Mouse (Mus musculus) cerebellum, adult 9-10 months (tissue): ENCODE data around the gene Adgre5.

ENCODE experiments used
- DNase-seq: peaks from one replicate; pipeline ENCODE4 v3.0.0; 2022

The Adgre5 gene

GRCm38 (mm10) chr8:83740976-83741741 lies at the start of gene Adgre5:
Gene Adgre5 (minus strand): TSS chr8:83741326.
- no peak for DNase-seq

DNA sequence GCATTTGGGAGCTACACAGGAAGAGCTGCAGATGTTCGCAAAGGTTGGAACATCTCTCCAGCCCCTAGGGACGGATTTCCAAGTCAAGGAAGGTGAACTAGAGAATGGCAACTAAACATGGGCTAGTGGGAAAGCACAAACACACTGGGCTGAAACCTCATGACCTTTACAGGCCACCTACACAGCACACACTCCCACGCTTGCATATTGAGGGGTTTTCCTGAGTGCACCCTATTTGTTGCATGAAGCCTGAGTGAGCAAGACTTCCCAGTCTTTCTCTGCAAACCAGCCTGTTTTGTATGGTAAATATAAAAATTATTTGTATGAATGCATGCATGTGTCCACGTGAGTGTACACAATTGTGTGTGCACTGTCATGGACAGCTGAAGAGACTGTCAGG lies 48.7 kb upstream of the Adgre5 start:
- DNase-seq, result no peak

GRCm38 (mm10) chr8:83785046-83785445 lies 43.9 kb upstream of the Adgre5 start:
- no peak for DNase-seq

GRCm38 (mm10) chr8:83782832-83783558 lies 41.9 kb upstream of the Adgre5 start:
- DNase-seq, result peak; percentile 92

DNA sequence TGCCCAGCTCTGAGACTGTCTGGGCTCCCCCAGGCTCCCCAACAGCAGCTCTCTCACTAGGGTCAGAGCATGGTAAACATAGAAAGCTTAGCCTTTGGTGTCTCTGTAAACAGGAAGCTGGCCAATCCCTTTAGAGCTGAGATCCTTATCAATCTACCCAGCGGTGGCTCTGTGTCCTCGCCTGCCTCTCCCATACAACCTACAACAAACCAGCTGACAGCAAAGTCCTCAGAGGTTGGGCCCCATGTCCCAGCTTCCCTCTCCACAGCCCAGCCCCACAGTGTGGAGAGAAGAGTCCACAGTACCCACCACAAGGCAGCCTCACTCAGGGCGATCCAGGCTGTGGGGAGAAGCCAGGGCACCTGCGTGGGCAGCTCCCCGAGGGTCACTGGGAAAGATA lies 38.5 kb upstream of the Adgre5 start:
- no peak for DNase-seq

GRCm38 (mm10) chr8:83778051-83778450 lies 36.9 kb upstream of the Adgre5 start:
- no peak for DNase-seq

- no peak for DNase-seq
Observed at GRCm38 (mm10) chr8:83776632-83777031, 35.5 kb upstream of the Adgre5 start.

- DNase-seq, result no peak
Observed at GRCm38 (mm10) chr8:83774221-83774620, 33.1 kb upstream of the Adgre5 start.

- no peak for DNase-seq
Observed at GRCm38 (mm10) chr8:83773452-83773846, 32.3 kb upstream of the Adgre5 start.

DNA sequence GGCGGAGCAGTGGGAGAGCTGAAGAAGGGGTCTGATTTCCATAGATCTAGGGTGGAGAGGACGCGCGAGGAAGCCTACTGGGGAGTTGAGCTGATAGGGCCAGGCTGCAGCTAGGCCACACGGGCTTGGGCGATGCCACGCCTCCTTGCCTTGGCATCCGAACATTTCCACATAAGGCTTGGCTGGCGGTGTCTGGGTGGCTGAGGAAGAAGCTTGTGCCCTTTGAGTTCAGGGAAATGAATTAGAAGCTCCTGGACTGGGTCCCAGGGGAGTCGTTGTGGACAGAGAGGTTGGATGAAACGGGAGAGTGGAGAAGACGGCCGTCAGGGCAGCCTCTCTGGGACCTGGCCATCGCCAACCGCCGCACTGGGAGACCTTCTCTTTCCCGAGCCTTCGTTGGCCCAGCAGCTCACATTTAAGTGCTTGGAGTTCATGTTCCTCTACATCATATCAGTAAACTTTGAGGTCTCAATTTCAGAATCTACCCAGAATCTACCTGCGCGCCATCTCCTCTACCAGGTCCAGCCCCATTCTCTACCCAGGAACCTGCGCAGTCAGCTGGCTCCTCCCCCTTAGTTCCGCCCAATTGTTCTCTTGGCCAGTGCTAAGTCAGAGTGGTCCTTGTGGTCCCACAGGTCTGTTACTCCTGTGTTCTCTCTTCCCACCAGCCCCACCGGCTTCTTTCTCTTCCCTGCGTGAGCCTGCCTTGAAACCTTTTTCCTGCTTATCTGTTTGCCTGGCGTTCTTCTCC lies 31.8 kb upstream of the Adgre5 start:
- peak; percentile 44 for DNase-seq

DNA sequence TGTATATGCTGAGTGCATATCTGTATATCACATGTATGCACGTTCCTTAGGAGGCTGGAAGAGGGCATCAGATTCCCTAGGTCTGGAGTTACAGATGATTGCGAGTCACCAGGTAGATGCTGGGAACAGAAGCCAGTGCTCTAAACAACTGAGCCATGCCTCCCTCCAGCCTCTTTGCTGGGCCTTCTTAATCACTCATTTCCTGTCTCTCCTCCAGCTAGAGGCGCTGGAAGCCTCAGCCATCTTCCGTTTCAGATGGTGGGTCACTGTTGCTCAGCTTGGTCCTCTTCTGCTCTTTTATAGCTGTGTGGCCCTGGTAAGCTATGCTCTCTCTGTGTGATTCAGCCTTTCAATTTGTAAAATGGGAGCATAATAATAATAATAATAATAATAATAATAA lies 30.7 kb upstream of the Adgre5 start:
- DNase-seq, result no peak

DNA sequence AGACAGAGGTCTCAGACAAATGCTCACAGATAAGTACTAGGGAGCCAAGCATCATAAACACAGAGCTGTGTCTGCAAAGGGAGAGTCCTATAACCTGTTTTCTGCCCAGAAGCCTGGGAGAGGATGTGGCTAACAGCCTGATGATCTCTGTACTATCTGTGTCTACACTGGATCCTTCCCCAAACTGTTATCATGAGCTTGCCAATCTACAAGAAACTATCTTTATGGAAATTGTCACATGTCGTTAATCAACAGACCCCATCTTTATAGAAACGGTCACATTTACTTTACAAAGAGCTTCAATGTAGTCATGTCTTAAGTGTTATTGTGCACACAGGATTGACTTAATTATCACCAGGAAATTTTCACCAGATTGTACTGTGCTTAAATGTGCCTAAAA lies 29.5 kb upstream of the Adgre5 start:
- DNase-seq, result no peak

DNA sequence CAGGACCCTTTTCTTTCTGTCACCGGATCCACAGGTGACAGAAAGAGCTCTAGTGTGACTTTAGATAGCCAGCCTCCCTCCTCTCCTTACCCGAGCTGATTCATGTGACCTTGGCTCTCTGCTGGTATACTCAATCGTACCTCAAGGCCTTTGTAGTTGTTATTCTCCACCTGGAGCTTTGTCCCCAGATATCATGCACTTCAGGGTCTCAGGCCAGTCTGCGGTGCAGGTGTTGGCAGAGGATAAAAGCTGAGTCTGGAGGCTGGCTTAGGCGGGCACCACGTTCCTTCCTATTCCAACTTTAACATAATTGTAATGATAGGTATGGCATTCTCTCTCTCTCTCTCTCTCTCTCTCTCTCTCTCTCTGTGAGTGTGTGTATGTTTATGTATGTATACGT lies 28.6 kb upstream of the Adgre5 start:
- no peak for DNase-seq

- no peak for DNase-seq
Observed at GRCm38 (mm10) chr8:83768526-83768925, 27.4 kb upstream of the Adgre5 start.

DNA sequence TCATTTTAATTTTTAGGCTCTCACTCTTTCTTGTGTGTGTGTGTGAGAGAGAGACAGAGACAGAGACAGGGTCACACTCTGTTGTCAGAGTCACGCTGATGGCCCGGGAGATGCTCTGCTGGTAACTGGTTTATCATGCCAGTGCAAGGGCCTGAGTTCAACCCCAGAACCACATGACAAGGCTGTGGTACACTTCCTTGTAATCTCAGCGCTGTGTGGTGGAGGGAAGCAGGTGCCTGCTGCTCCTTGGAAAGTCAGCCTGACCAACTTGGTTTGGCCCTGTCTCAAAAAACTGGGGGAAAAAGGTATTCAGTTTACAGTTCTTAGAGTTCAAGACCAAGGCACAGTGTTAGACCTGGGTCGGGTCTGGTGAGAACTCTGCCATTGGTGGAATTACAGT lies 26.3 kb upstream of the Adgre5 start:
- no peak for DNase-seq

DNA sequence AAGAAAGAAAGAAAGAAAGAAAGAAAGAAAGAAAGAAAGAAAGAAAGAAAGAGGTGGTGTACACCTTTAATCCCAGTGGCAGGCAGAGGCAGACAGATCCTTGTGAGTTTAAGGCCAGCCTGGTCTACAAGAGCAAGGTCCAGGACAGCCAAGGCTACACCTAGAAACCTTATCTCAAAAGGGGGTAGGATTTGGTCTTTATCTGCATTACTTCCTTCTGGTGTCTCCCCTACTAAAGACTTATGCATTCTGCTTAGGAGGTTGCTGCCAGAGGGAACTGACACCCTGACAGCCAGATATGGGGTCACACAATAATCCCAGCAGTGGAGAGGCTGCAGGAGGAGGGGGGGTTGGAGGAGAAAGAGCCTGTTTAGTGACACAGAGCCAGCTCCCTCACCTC lies 24.5 kb upstream of the Adgre5 start:
- DNase-seq, result no peak

DNA sequence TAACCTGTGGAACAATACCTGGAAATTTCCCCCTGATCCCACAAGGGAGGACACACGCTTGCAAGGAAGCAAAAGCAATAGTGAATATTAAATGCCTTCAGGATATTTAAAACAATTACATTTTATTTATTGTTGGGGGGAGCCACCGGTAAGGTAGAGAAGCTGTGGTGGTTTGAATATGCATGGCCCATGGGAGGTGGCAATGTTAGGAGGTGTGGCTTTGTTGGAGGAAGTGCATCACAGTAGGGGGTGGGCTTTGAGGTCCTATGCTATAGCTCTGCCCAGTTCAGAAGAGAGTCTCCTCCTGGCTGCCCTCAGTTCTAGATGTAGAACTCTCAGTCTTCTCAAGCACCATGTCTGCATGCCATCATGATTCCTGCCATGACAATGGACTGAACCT lies 23.6 kb upstream of the Adgre5 start:
- DNase-seq, result no peak

DNA sequence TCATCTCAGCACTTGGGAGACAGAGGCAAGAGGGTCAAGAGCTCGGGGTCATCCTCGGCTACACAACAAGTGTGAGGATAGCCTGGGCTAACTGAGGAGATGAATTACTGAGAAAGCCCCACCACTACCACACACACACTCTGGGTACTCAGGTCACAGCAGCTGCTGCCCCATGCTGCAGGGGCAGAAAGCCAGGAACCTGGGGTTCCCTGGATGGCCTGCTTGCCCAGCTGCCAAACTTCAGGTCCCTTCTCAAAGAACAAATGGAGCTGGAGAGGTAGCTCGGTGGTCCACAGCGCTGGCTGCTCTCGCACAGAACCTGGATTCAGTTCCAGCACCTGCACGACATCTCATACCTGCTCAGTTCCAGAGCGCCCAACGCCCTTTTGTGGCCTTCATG lies 23.0 kb upstream of the Adgre5 start:
- no peak for DNase-seq

DNA sequence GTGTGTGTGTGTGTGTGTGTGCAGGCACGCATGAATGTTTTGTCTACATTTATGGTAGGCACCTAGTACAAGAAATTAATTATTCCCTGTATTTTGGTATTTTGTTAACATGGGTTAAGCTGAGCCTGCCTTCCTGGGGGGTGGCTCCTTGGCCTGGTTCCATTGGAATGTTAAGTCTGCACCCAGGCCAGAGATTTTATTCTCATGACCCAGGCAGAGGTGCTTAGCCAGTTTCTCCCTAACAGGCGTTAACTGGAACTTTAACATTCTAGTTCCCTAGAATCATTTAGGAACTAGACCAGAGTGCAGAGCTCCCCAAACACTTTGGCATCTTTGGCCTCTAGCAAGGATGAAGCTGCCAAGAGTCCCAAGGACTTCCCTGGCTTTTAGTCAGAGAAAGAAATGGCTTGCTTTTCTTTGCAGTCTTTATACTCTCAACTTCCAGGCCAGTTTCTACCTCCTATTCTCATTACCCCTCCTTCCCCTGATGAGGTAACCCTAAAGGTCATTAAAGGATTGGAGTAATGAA lies 18.2 kb upstream of the Adgre5 start:
- no peak for DNase-seq

GRCm38 (mm10) chr8:83758298-83758697 lies 17.2 kb upstream of the Adgre5 start:
- no peak for DNase-seq

- DNase-seq, result no peak
Observed at GRCm38 (mm10) chr8:83757084-83757607, 16.0 kb upstream of the Adgre5 start.

DNA sequence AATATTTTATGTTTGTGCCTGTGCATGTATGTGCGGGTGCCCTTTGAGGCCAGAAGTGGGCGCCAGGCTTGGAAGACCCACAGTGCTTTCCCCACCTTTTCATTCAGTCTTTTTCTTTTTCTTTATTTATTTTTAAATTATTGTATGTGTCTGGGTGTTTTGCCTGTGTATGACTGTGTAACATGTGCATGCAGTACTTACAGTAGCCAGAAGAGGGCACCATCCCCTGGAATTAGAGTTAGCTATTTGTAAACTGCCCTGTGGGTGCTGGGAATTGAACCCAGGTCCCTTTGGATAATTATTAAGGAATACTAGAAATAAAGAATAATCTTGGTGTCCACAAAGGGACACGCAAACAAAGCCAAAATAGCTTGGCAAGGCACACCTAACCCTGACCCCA lies 15.1 kb upstream of the Adgre5 start:
- DNase-seq, result no peak

DNA sequence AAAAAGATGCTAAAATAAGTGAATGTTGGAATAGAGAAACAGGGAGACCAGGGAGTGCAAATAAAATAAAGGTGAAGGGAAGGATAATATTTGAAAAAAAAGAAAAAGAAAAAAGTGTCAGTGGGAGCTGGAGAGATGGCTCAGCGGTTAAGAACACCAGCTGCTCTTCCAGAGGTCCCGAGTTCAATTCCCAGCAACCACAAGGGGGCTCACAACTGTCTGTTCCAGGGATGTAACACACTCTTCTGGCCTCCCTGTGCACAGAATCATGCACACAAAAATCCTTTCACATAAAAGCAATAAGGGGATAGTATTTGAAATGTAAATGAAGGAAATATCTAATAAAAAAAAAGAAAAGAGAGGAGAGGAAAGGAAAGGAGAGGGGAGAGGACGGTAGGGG lies 13.0 kb upstream of the Adgre5 start:
- no peak for DNase-seq
